Mouse (Mus musculus) cerebellum, adult 2 months (tissue): ENCODE measurements around the gene Erc1. TPM values are rescaled to one million over a fixed set of nuclear protein-coding genes. Genes with fewer than 3 reads are reported as not detected.
A peak's percentile ranks its signal among the peaks of the same experiment; 100 is the strongest.

Source experiments
- DNase-seq, 2 experiments: peaks; one replicate each; pipeline ENCODE4 v3.0.0; 2021
- H3K27ac ChIP-seq: fragments of 200-500 bp; 2 replicates; pipeline ENCODE4 v1.5.1; 2012; ENCODE audit warnings: low read length, control low read depth, inconsistent platforms; ENCODE audit not compliant: insufficient read depth
- H3K27me3 ChIP-seq: fragments of 200-500 bp; 2 replicates; pipeline ENCODE4 v1.6.1; 2012; ENCODE audit warnings: inconsistent platforms, mild to moderate bottlenecking, low read length, moderate library complexity; ENCODE audit not compliant: control insufficient read depth, insufficient read depth
- H3K4me1 ChIP-seq: fragments of 200-500 bp; 2 replicates; pipeline ENCODE4 v1.6.1; 2011; ENCODE audit warnings: low read length; ENCODE audit not compliant: control insufficient read depth, insufficient read depth
- H3K4me3 ChIP-seq: fragments of 200-500 bp; replicated peaks from 2 replicates; pipeline ENCODE3; 2011; ENCODE audit warnings: mild to moderate bottlenecking, low read depth, low read length, control low read depth; ENCODE audit not compliant: insufficient read depth
- CTCF ChIP-seq: fragments of 200-500 bp; IDR thresholded peaks from 2 replicates; pipeline ENCODE4 v1.5.1; 2011; ENCODE audit warnings: low read depth, mild to moderate bottlenecking, control low read depth, low read length, moderate library complexity, borderline replicate concordance; ENCODE audit not compliant: insufficient read depth
- POLR2A ChIP-seq: fragments of 200-500 bp; IDR thresholded peaks from 2 replicates; pipeline ENCODE4 v1.6.1; 2011; ENCODE audit warnings: low read length, control low read depth, borderline replicate concordance; ENCODE audit not compliant: insufficient read depth
- WGBS: fragments of 180-500 bp; shearing (Covaris S2); methylation state at CpG from one replicate; pipeline ENCODE4 v1.1.7; 2018; 5-methylcytosine and 5-hydroxymethylcytosine counted together
- polyA plus RNA-seq: library from polyadenylated mRNA; depleted of rRNA; stranded (reverse); fragments of >200 nt; gene quantifications from 2 replicates; pipeline ENCODE4 v1.2.3, GENCODE M21; 2012; rRNA removed

The Erc1 gene
- 44.3 and 50.1 TPM in 2 replicates for polyA plus RNA-seq

GRCm38 (mm10) chr6:119848034-119848695 lies at the start of gene Erc1:
Gene Erc1, minus strand, starts transcription at chr6:119848167.
- Histone ChIP-seq H3K27me3 (no peaks in the 10 kb centered on the region), H3K4me1 (peaks cover 10% of the 10 kb centered on the region; the same call in 1 of the 2 replicates), H3K4me3 (peak within 1 kb of the TSS; percentile 100), H3K27ac (peak within 1 kb of the TSS; percentile 97)
- 1% methylated on average over 66 of the region's 73 CpGs for WGBS
- peak; percentile 99 for DNase-seq
- TF ChIP-seq POLR2A (peak; percentile 53), CTCF (no peak)

- WGBS, result 96% methylated on average over 7 of the region's 7 CpGs
- Histone ChIP-seq H3K27ac (no peak overlapping the region), H3K4me1 (no peaks in the 10 kb centered on the region), H3K4me3 (no peak overlapping the region), H3K27me3 (no peaks in the 10 kb centered on the region)
- TF ChIP-seq POLR2A (no peak), CTCF (no peak)
- no peak for DNase-seq
Measured at GRCm38 (mm10) chr6:119892711-119893110, 44.7 kb upstream of the Erc1 start.

- no peak for TF ChIP-seq CTCF
- no peak for TF ChIP-seq POLR2A
- WGBS, result 78% methylated on average over 7 of the region's 7 CpGs
- DNase-seq, result no peak
- no peak overlapping the region for H3K4me3 ChIP-seq
- no peaks in the 10 kb centered on the region for H3K27me3 ChIP-seq
- H3K4me1 ChIP-seq, result no peaks in the 10 kb centered on the region
- no peak overlapping the region for H3K27ac ChIP-seq
Measured at GRCm38 (mm10) chr6:119883151-119883550, 35.2 kb upstream of the Erc1 start.

- H3K27me3 ChIP-seq, result no peaks in the 10 kb centered on the region
- peak overlapping the region; percentile 50 for H3K4me3 ChIP-seq
- 1% methylated on average over 11 of the region's 11 CpGs for WGBS
- peak; percentile 98 to 99 for DNase-seq
- TF ChIP-seq CTCF, result no peak
- peak; percentile 58; the same call in 1 of the 2 replicates for TF ChIP-seq POLR2A
- peak overlapping the region; percentile 92 for H3K27ac ChIP-seq
- H3K4me1 ChIP-seq, result peaks cover 21% of the 10 kb centered on the region; the same call in 1 of the 2 replicates
Measured at GRCm38 (mm10) chr6:119864341-119865034, 16.5 kb upstream of the Erc1 start.

GRCm38 (mm10) chr6:119861519-119861918 lies 13.6 kb upstream of the Erc1 start:
- no peak overlapping the region for H3K27ac ChIP-seq
- H3K27me3 ChIP-seq, result no peaks in the 10 kb centered on the region
- H3K4me3 ChIP-seq, result no peak overlapping the region
- WGBS, result 76% methylated on average over 8 of the region's 8 CpGs
- no peak for TF ChIP-seq POLR2A
- no peak for TF ChIP-seq CTCF
- no peak for DNase-seq
- peaks cover 21% of the 10 kb centered on the region; the same call in 1 of the 2 replicates for H3K4me1 ChIP-seq

- no peak for DNase-seq
- peaks cover 25% of the 10 kb centered on the region; the same call in 1 of the 2 replicates for H3K4me1 ChIP-seq
- H3K4me3 ChIP-seq, result no peak overlapping the region
- H3K27me3 ChIP-seq, result no peaks in the 10 kb centered on the region
- TF ChIP-seq POLR2A, result no peak
- TF ChIP-seq CTCF, result no peak
- no peak overlapping the region for H3K27ac ChIP-seq
- WGBS, result 44% methylated on average over 2 of the region's 2 CpGs
Measured at GRCm38 (mm10) chr6:119860236-119860635, 12.3 kb upstream of the Erc1 start.

GRCm38 (mm10) chr6:119855471-119855870 lies 7.5 kb upstream of the Erc1 start:
- Histone ChIP-seq H3K4me1 (peaks cover 7% of the 10 kb centered on the region; the same call in 1 of the 2 replicates), H3K4me3 (no peak overlapping the region), H3K27me3 (no peaks in the 10 kb centered on the region), H3K27ac (no peak overlapping the region)
- WGBS, result 39% methylated on average over 4 of the region's 4 CpGs
- DNase-seq, result no peak
- no peak for TF ChIP-seq POLR2A

- H3K27me3 ChIP-seq, result no peaks in the 10 kb centered on the region
- H3K4me3 ChIP-seq, result no peak overlapping the region
- DNase-seq, result no peak
- peaks cover 11% of the 10 kb centered on the region; the same call in 1 of the 2 replicates for H3K4me1 ChIP-seq
- TF ChIP-seq CTCF (no peak), POLR2A (no peak)
- no peak overlapping the region; the same call in 1 of the 2 replicates for H3K27ac ChIP-seq
- 33% methylated on average over 2 of the region's 2 CpGs for WGBS
Measured at GRCm38 (mm10) chr6:119854156-119854555, 6.2 kb upstream of the Erc1 start.
